Mouse (Mus musculus) bone marrow, adult 2 months (tissue): ENCODE results near the gene Socs7. TPM values are rescaled to one million over a fixed set of nuclear protein-coding genes. Genes with fewer than 3 reads are reported as not detected.

Experiments used
- H3K27ac ChIP-seq: fragments of 200-500 bp; 2 replicates; pipeline ENCODE4 v1.5.1; 2012; ENCODE audit warnings: low read depth, mild to moderate bottlenecking, control low read depth, inconsistent platforms, low read length; ENCODE audit not compliant: control insufficient read depth, poor library complexity, insufficient read depth
- H3K4me1 ChIP-seq: fragments of 200-500 bp; 2 replicates; pipeline ENCODE4 v1.6.1; 2011; ENCODE audit warnings: low read length; ENCODE audit not compliant: control insufficient read depth, insufficient read depth
- H3K4me3 ChIP-seq: fragments of 200-500 bp; replicated peaks from 2 replicates; pipeline ENCODE3; 2011; ENCODE audit warnings: mild to moderate bottlenecking, low read depth, low read length, control low read depth; ENCODE audit not compliant: control insufficient read depth
- CTCF ChIP-seq: fragments of 200-500 bp; IDR thresholded peaks from 2 replicates; pipeline ENCODE4 v1.5.1; 2011; ENCODE audit warnings: low read length, control low read depth; ENCODE audit not compliant: control insufficient read depth, insufficient read depth
- POLR2A ChIP-seq: fragments of 200-500 bp; IDR thresholded peaks from 2 replicates; pipeline ENCODE4 v1.6.1; 2011; ENCODE audit warnings: low read depth, mild to moderate bottlenecking, control low read depth, low read length, borderline replicate concordance; ENCODE audit not compliant: control insufficient read depth
- WGBS: fragments of 180-500 bp; shearing (Covaris S2); methylation state at CpG from one replicate; pipeline ENCODE4 v1.1.7; 2018; 5-methylcytosine and 5-hydroxymethylcytosine counted together
- polyA plus RNA-seq: library from polyadenylated mRNA; stranded (reverse); fragments of >200 nt; gene quantifications from 2 replicates; pipeline ENCODE4 v1.2.4, GENCODE M21; 2011; ENCODE audit warnings: low replicate concordance; ENCODE audit not compliant: missing spikeins, insufficient read depth, insufficient read length

The Socs7 gene
- polyA plus RNA-seq, 1 experiment: 4.3 TPM

- peaks cover 3% of the 10 kb centered on the region; the same call in 1 of the 2 replicates for H3K4me1 ChIP-seq
- WGBS: 55% methylated on average over 1 of the region's 1 CpGs
- no peak overlapping the region for H3K4me3 ChIP-seq
- TF ChIP-seq POLR2A: no peak
- TF ChIP-seq CTCF: no peak
- H3K27ac ChIP-seq: no peak overlapping the region
Measured at GRCm38 (mm10) chr11:97365556-97365955, 3.2 kb downstream of the Socs7 start.

- peaks cover 1% of the 10 kb centered on the region; the same call in 1 of the 2 replicates for H3K4me1 ChIP-seq
- H3K4me3 ChIP-seq: no peak overlapping the region
- H3K27ac ChIP-seq: no peak overlapping the region
- TF ChIP-seq POLR2A (no peak), CTCF (no peak)
- 83% methylated on average over 5 of the region's 5 CpGs for WGBS
Measured at GRCm38 (mm10) chr11:97368501-97368900, 6.2 kb downstream of the Socs7 start.

- Histone ChIP-seq H3K4me1 (no peaks in the 10 kb centered on the region), H3K4me3 (no peak overlapping the region), H3K27ac (no peak overlapping the region)
- WGBS: 62% methylated on average over 7 of the region's 7 CpGs
- TF ChIP-seq CTCF (no peak), POLR2A (no peak)
Measured at GRCm38 (mm10) chr11:97370329-97371091, 8.2 kb downstream of the Socs7 start.

GRCm38 (mm10) chr11:97372159-97372864 lies 10.0 kb downstream of the Socs7 start:
- no peaks in the 10 kb centered on the region for H3K4me1 ChIP-seq
- 88% methylated on average over 6 of the region's 6 CpGs for WGBS
- no peak overlapping the region for H3K4me3 ChIP-seq
- TF ChIP-seq POLR2A (no peak), CTCF (no peak)
- no peak overlapping the region for H3K27ac ChIP-seq

- H3K4me3 ChIP-seq: no peak overlapping the region
- 88% methylated on average over 2 of the region's 2 CpGs for WGBS
- TF ChIP-seq POLR2A (no peak), CTCF (no peak)
- H3K4me1 ChIP-seq: no peaks in the 10 kb centered on the region
- no peak overlapping the region for H3K27ac ChIP-seq
Measured at GRCm38 (mm10) chr11:97373402-97373801, 11.1 kb downstream of the Socs7 start.

- no peak overlapping the region for H3K27ac ChIP-seq
- TF ChIP-seq POLR2A (no peak), CTCF (no peak)
- H3K4me1 ChIP-seq: no peaks in the 10 kb centered on the region
- 73% methylated on average over 3 of the region's 3 CpGs for WGBS
- H3K4me3 ChIP-seq: no peak overlapping the region
Measured at GRCm38 (mm10) chr11:97380036-97380435, 17.7 kb downstream of the Socs7 start.

GRCm38 (mm10) chr11:97383017-97383416 lies 20.7 kb downstream of the Socs7 start:
- H3K4me1 ChIP-seq: no peaks in the 10 kb centered on the region
- H3K4me3 ChIP-seq: no peak overlapping the region
- WGBS: 97% methylated on average over 2 of the region's 2 CpGs
- TF ChIP-seq CTCF (no peak), POLR2A (no peak)
- H3K27ac ChIP-seq: no peak overlapping the region

- H3K27ac ChIP-seq: no peak overlapping the region
- 74% methylated on average over 2 of the region's 2 CpGs for WGBS
- H3K4me1 ChIP-seq: no peaks in the 10 kb centered on the region
- no peak overlapping the region for H3K4me3 ChIP-seq
- no peak for TF ChIP-seq CTCF
- no peak for TF ChIP-seq POLR2A
Measured at GRCm38 (mm10) chr11:97383764-97384163, 21.4 kb downstream of the Socs7 start.
